Mouse (Mus musculus): ENCODE measurements around the gene Dip2a. TPM values are rescaled to one million over a fixed set of nuclear protein-coding genes. Genes with fewer than 3 reads are reported as not detected.

Gene Dip2a
- polyA plus RNA-seq, 2 experiments = 8.3 to 32.2 TPM

- no peak overlapping the region for H3K4me2 ChIP-seq (replicated peaks; ENCODE audit: low read depth, low read length, severe bottlenecking)
- H3K9ac ChIP-seq (ENCODE audit: low read depth, low read length, severe bottlenecking) = no peak overlapping the region
- no peaks in the 10 kb centered on the region for H3K27me3 ChIP-seq (ENCODE audit: control insufficient read depth, insufficient read depth, low read length)
- H3K4me1 ChIP-seq (ENCODE audit: control insufficient read depth, insufficient read depth, low read length) = no peaks in the 10 kb centered on the region
- H3K27ac ChIP-seq (replicated peaks; ENCODE audit: low read depth, low read length) = no peak overlapping the region
- TF ChIP-seq POLR2A (IDR thresholded peaks at IDR 0.05; ENCODE audit: borderline replicate concordance, extremely low read depth, insufficient read depth, insufficient read length) = no peak
- 66% methylated on average over 3 of the region's 3 CpGs for WGBS
- no peak for DNase-seq (ENCODE audit: low spot score)
- H3K9me3 ChIP-seq (ENCODE audit: control insufficient read depth, low read length) = no peaks in the 10 kb centered on the region
- peaks cover 66% of the 10 kb centered on the region for H3K36me3 ChIP-seq (ENCODE audit: control insufficient read depth, insufficient read depth, low read length)
- ATAC-seq (ENCODE audit: low FRiP score, low read depth) = no peak
- H3K4me3 ChIP-seq (replicated peaks; ENCODE audit: low read length) = no peak overlapping the region
Observed at GRCm38 (mm10) chr10:76371736-76372135, 26.6 kb upstream of the Dip2a start.

DNA sequence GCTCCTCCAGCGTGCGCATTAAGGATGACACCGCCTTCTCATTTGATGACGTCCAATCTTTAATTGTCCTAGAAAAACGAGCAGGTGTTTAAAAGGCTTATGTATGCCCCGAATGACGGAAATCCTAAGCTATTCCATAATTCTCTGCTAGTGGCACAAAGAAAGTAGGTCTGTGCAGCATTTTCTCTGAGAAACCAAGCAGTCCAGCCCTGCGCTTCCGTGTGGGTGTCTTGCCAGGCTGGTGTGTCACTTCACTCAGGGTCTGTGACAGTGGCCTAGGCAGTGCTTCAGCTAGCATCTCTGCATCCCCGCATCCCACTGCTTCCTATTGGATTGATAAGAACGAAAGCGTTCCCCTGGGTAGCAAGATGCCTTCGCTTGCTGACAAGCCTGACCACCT is 23.7 kb upstream of the Dip2a start:
- Histone ChIP-seq H3K4me2 (replicated peaks; ENCODE audit: low read depth, low read length, severe bottlenecking) (no peak overlapping the region), H3K4me1 (ENCODE audit: control insufficient read depth, insufficient read depth, low read length) (no peaks in the 10 kb centered on the region), H3K9me3 (ENCODE audit: control insufficient read depth, low read length) (no peaks in the 10 kb centered on the region), H3K27me3 (ENCODE audit: control insufficient read depth, insufficient read depth, low read length) (no peaks in the 10 kb centered on the region), H3K36me3 (ENCODE audit: control insufficient read depth, insufficient read depth, low read length) (peaks cover 67% of the 10 kb centered on the region), H3K9ac (ENCODE audit: low read depth, low read length, severe bottlenecking) (no peak overlapping the region), H3K4me3 (replicated peaks; ENCODE audit: low read length) (no peak overlapping the region), H3K27ac (replicated peaks; ENCODE audit: low read depth, low read length) (no peak overlapping the region)
- 95% methylated on average over 13 of the region's 13 CpGs for WGBS
- DNase-seq (ENCODE audit: low spot score) = no peak
- no peak for TF ChIP-seq POLR2A (IDR thresholded peaks at IDR 0.05; ENCODE audit: borderline replicate concordance, extremely low read depth, insufficient read depth, insufficient read length)
- ATAC-seq (ENCODE audit: low FRiP score, low read depth) = no peak

- WGBS = 45% methylated on average over 3 of the region's 3 CpGs
- H3K9ac ChIP-seq (ENCODE audit: low read depth, low read length, severe bottlenecking) = no peak overlapping the region
- H3K27ac ChIP-seq (replicated peaks; ENCODE audit: low read depth, low read length) = 0 out of 2 replicates have a peak overlapping the region, but pooled peaks have one; percentile 33
- H3K4me2 ChIP-seq (replicated peaks; ENCODE audit: low read depth, low read length, severe bottlenecking) = no peak overlapping the region
- DNase-seq (ENCODE audit: low spot score) (peak; percentile 62), ATAC-seq (ENCODE audit: low FRiP score, low read depth) (peak; percentile 41)
- peaks cover 36% of the 10 kb centered on the region for H3K36me3 ChIP-seq (ENCODE audit: control insufficient read depth, insufficient read depth, low read length)
- H3K4me3 ChIP-seq (replicated peaks; ENCODE audit: low read length) = no peak overlapping the region
- no peaks in the 10 kb centered on the region for H3K27me3 ChIP-seq (ENCODE audit: control insufficient read depth, insufficient read depth, low read length)
- no peak for TF ChIP-seq POLR2A (IDR thresholded peaks at IDR 0.05; ENCODE audit: borderline replicate concordance, extremely low read depth, insufficient read depth, insufficient read length)
- no peaks in the 10 kb centered on the region; the same call in 1 of the 2 replicates for H3K4me1 ChIP-seq (ENCODE audit: control insufficient read depth, insufficient read depth, low read length)
- H3K9me3 ChIP-seq (ENCODE audit: control insufficient read depth, low read length) = no peaks in the 10 kb centered on the region
Observed at GRCm38 (mm10) chr10:76363233-76363632, 18.1 kb upstream of the Dip2a start.

GRCm38 (mm10) chr10:76358468-76358867 is 13.4 kb upstream of the Dip2a start:
- H3K4me1 ChIP-seq (ENCODE audit: control insufficient read depth, insufficient read depth, low read length) = no peaks in the 10 kb centered on the region; the same call in 1 of the 2 replicates
- no peak for ATAC-seq (ENCODE audit: low FRiP score, low read depth)
- no peaks in the 10 kb centered on the region for H3K27me3 ChIP-seq (ENCODE audit: control insufficient read depth, insufficient read depth, low read length)
- no peak overlapping the region for H3K4me2 ChIP-seq (replicated peaks; ENCODE audit: low read depth, low read length, severe bottlenecking)
- H3K27ac ChIP-seq (replicated peaks; ENCODE audit: low read depth, low read length) = no peak overlapping the region
- TF ChIP-seq POLR2A (IDR thresholded peaks at IDR 0.05; ENCODE audit: borderline replicate concordance, extremely low read depth, insufficient read depth, insufficient read length) = no peak
- DNase-seq (ENCODE audit: low spot score) = no peak
- H3K9me3 ChIP-seq (ENCODE audit: control insufficient read depth, low read length) = no peaks in the 10 kb centered on the region
- H3K36me3 ChIP-seq (ENCODE audit: control insufficient read depth, insufficient read depth, low read length) = peaks cover 42% of the 10 kb centered on the region
- 77% methylated on average over 5 of the region's 5 CpGs for WGBS
- no peak overlapping the region for H3K9ac ChIP-seq (ENCODE audit: low read depth, low read length, severe bottlenecking)
- no peak overlapping the region for H3K4me3 ChIP-seq (replicated peaks; ENCODE audit: low read length)

- Histone ChIP-seq H3K36me3 (ENCODE audit: control insufficient read depth, insufficient read depth, low read length) (peaks cover 53% of the 10 kb centered on the region), H3K4me1 (ENCODE audit: control insufficient read depth, insufficient read depth, low read length) (no peaks in the 10 kb centered on the region), H3K4me3 (replicated peaks; ENCODE audit: low read length) (no peak overlapping the region), H3K27me3 (ENCODE audit: control insufficient read depth, insufficient read depth, low read length) (no peaks in the 10 kb centered on the region), H3K27ac (replicated peaks; ENCODE audit: low read depth, low read length) (no peak overlapping the region), H3K9ac (ENCODE audit: low read depth, low read length, severe bottlenecking) (no peak overlapping the region), H3K4me2 (replicated peaks; ENCODE audit: low read depth, low read length, severe bottlenecking) (no peak overlapping the region), H3K9me3 (ENCODE audit: control insufficient read depth, low read length) (no peaks in the 10 kb centered on the region)
- DNase-seq (ENCODE audit: low spot score) (no peak), ATAC-seq (ENCODE audit: low FRiP score, low read depth) (no peak)
- no peak for TF ChIP-seq POLR2A (IDR thresholded peaks at IDR 0.05; ENCODE audit: borderline replicate concordance, extremely low read depth, insufficient read depth, insufficient read length)
- 86% methylated on average over 8 of the region's 8 CpGs for WGBS
Observed at GRCm38 (mm10) chr10:76357286-76357875, 12.3 kb upstream of the Dip2a start.

Data from limb, embryonic 14.5 days (tissue).